Mouse (Mus musculus) thymus, adult 2 months (tissue): ENCODE data around the gene Gar1.

Experiments used
- CTCF ChIP-seq: fragments of 200-500 bp; IDR thresholded peaks from 2 replicates; pipeline ENCODE4 v1.5.1; 2012; ENCODE audit warnings: mild to moderate bottlenecking, control low read depth, low read length, moderate library complexity, borderline replicate concordance; ENCODE audit not compliant: control insufficient read depth, poor library complexity, insufficient read depth; ENCODE audit errors: extremely low read depth
- POLR2A ChIP-seq: fragments of 200-500 bp; IDR thresholded peaks from 2 replicates; pipeline ENCODE4 v1.6.1; 2012; ENCODE audit warnings: mild to moderate bottlenecking, low read length, control low read depth, moderate library complexity; ENCODE audit not compliant: control insufficient read depth, poor library complexity, insufficient read depth; ENCODE audit errors: extremely low read depth

- TF ChIP-seq CTCF (no peak), POLR2A (no peak)
Measured at GRCm38 (mm10) chr3:129793801-129794200, 37.4 kb downstream of the Gar1 start.
